Mouse (Mus musculus) heart, embryonic 11.5 days (tissue): ENCODE measurements around the gene Apol9a. TPM values are rescaled to one million over a fixed set of nuclear protein-coding genes. Genes with fewer than 3 reads are reported as not detected.
"Not testable (repeated sequence)": the region's sequence is repeated elsewhere in the genome, so short reads cannot be mapped to it uniquely, and the experiment has no call there.

ENCODE experiments used
- ATAC-seq: fragments of 200-750 bp; cut with Nextera tagmentation; replicated peaks from 2 replicates; pipeline ENCODE4 v1.8.0; 2017; ENCODE audit warnings: moderate library complexity; ENCODE audit not compliant: insufficient number of reproducible peaks, low FRiP score, low TSS enrichment
- H3K27ac ChIP-seq: fragments of 300-500 bp; sonication (generic); 2 replicates; pipeline ENCODE4 v1.5.1; 2014; ENCODE audit warnings: mild to moderate bottlenecking, low read depth, low read length
- H3K27me3 ChIP-seq: fragments of 300-500 bp; sonication (generic); 2 replicates; pipeline ENCODE4 v1.6.1; 2014; ENCODE audit warnings: mild to moderate bottlenecking, low read length, mixed read lengths; ENCODE audit not compliant: control insufficient read depth, insufficient read depth
- H3K36me3 ChIP-seq: fragments of 300-500 bp; sonication (generic); 2 replicates; pipeline ENCODE4 v1.6.1; 2014; ENCODE audit warnings: mild to moderate bottlenecking, low read length, moderate library complexity, mixed read lengths; ENCODE audit not compliant: control insufficient read depth, insufficient read depth
- H3K4me1 ChIP-seq: fragments of 300-500 bp; sonication (generic); 2 replicates; pipeline ENCODE4 v1.6.1; 2014; ENCODE audit warnings: low read length; ENCODE audit not compliant: control insufficient read depth, insufficient read depth
- H3K4me2 ChIP-seq: fragments of 300-500 bp; sonication (generic); 2 replicates; pipeline ENCODE4 v1.6.1; 2014; ENCODE audit warnings: mild to moderate bottlenecking, moderate library complexity
- H3K4me3 ChIP-seq: fragments of 300-500 bp; sonication (generic); 2 replicates; pipeline ENCODE4 v1.5.1; 2014; ENCODE audit warnings: low read depth, low read length
- H3K9ac ChIP-seq: fragments of 300-500 bp; sonication (generic); 2 replicates; pipeline ENCODE4 v1.6.1; 2014; ENCODE audit warnings: mild to moderate bottlenecking, low read depth, low read length, moderate library complexity
- H3K9me3 ChIP-seq: fragments of 300-500 bp; sonication (generic); replicated peaks from 2 replicates; pipeline ENCODE4 v1.6.1; 2016; ENCODE audit warnings: low read length; ENCODE audit not compliant: control insufficient read depth
- WGBS: fragments of 180-500 bp; shearing (Covaris S2); extraction: QIAGEN DNeasy Blood & Tissue Kit; methylation state at CpG from one replicate; pipeline ENCODE4 v1.1.7; 2014; ENCODE audit not compliant: insufficient replicate concordance; 5-methylcytosine and 5-hydroxymethylcytosine counted together
- polyA plus RNA-seq: library from polyadenylated mRNA; unstranded; fragments of >200 nt; fragmentation: Nextera tagmentation; extraction: Ambion mirVana; gene quantifications from 2 replicates; pipeline ENCODE4 v1.2.1, GENCODE M21; 2014

Gene Apol9a
- polyA plus RNA-seq, 1 experiment from 2014 or later: 0.52 TPM

GRCm38 (mm10) chr15:77416655-77417333 is 5.9 kb upstream of the Apol9a start:
- not testable (repeated sequence) for H3K36me3 ChIP-seq, H3K27ac ChIP-seq, H3K4me3 ChIP-seq, H3K4me1 ChIP-seq, ATAC-seq, H3K4me2 ChIP-seq, H3K27me3 ChIP-seq, H3K9ac ChIP-seq, H3K9me3 ChIP-seq
- 36% methylated on average over 3 of the region's 10 CpGs for whole genome bisulfite sequencing

DNA sequence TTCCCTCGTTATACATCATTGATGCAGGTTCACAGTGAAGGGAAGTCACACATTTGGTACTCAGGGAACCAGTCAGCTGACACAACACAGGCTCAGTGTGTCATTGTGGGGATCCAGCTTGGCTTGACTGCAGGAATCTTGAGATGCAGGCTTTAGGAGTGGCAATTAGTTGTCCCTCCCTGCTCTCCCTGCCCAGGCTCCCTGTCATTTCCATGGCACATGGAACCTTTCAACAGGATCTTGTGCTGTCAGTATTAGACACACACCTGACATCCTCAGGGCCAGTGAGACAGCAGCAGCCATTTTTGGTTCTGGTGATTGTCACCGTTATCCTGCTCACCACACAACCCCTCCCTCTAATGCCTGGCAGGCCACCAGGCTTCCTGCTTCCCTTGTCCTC is 4.7 kb upstream of the Apol9a start:
- H3K4me2 ChIP-seq, H3K36me3 ChIP-seq, H3K9me3 ChIP-seq, ATAC-seq, H3K4me3 ChIP-seq, H3K9ac ChIP-seq, H3K27me3 ChIP-seq, H3K4me1 ChIP-seq, H3K27ac ChIP-seq: not testable (repeated sequence)
- WGBS: 49% methylated on average over 2 of the region's 2 CpGs

- H3K27me3 ChIP-seq, H3K27ac ChIP-seq, H3K4me3 ChIP-seq, ATAC-seq, H3K9me3 ChIP-seq, H3K4me2 ChIP-seq, H3K9ac ChIP-seq, H3K36me3 ChIP-seq, H3K4me1 ChIP-seq: not testable (repeated sequence)
- 28% methylated on average over 4 of the region's 4 CpGs for WGBS
Measured at GRCm38 (mm10) chr15:77412695-77413094, 1.8 kb upstream of the Apol9a start.

GRCm38 (mm10) chr15:77406370-77406769 is 4.6 kb downstream of the Apol9a start:
- not testable (repeated sequence) for H3K4me1 ChIP-seq, ATAC-seq, H3K36me3 ChIP-seq, H3K27ac ChIP-seq, H3K4me3 ChIP-seq, H3K27me3 ChIP-seq, H3K4me2 ChIP-seq, H3K9ac ChIP-seq, H3K9me3 ChIP-seq
- 54% methylated on average over 10 of the region's 10 CpGs for WGBS

GRCm38 (mm10) chr15:77399027-77399426 is 11.9 kb downstream of the Apol9a start, which contains the start of gene Apol7a:
Gene Apol7a (minus strand): TSS chr15:77399110.
- not testable (repeated sequence) for H3K27me3 ChIP-seq, H3K4me1 ChIP-seq, H3K27ac ChIP-seq, H3K4me2 ChIP-seq, ATAC-seq, H3K9me3 ChIP-seq, H3K9ac ChIP-seq, H3K4me3 ChIP-seq, H3K36me3 ChIP-seq
- 56% methylated on average over 9 of the region's 9 CpGs for WGBS

DNA sequence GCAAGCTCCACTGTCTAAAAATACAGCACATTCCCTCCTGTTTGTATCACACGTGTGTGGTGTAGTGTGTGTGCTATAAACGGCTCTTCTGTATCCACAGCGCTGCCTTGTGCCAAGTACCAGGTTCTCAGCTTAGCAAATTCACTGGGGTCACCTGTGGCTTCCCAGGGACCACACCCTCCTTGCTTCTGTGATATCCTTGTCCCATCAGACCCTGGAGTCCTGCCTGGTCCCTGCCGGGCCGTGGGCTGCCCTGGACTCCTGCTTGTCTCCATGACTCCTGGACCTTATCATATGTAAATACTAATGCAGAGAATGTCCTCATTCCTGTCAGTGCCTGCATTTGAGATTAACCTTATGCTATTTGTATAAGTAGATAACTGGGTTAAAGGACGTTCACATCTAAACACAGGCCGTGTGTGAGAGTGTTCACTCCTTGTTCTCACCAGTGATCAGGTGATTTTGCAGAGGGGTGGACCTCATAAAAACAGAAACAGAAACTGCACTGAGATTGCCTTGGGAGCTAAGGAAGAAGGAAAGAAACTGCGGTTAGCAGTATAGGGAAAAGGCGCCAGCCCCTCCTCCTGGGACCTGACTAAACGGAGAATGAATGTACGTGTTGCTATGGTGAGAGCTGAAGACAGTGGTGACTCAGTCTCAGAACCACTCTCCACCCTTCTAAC is 13.3 kb downstream of the Apol9a start:
- not testable (repeated sequence) for H3K27me3 ChIP-seq, H3K36me3 ChIP-seq, H3K4me2 ChIP-seq, H3K9ac ChIP-seq, H3K4me1 ChIP-seq, H3K4me3 ChIP-seq, H3K27ac ChIP-seq, H3K9me3 ChIP-seq
- ATAC-seq: peak; percentile 61
- 30% methylated on average over 11 of the region's 11 CpGs for WGBS

- not testable (repeated sequence) for H3K27me3 ChIP-seq, H3K9ac ChIP-seq, H3K4me2 ChIP-seq, ATAC-seq, H3K4me1 ChIP-seq, H3K36me3 ChIP-seq, H3K4me3 ChIP-seq, H3K27ac ChIP-seq, H3K9me3 ChIP-seq
- 55% methylated on average over 3 of the region's 3 CpGs for WGBS
Measured at GRCm38 (mm10) chr15:77393832-77394231, 17.1 kb downstream of the Apol9a start.

GRCm38 (mm10) chr15:77387462-77387861 is 23.5 kb downstream of the Apol9a start:
- H3K4me3 ChIP-seq: no peak overlapping the region
- 84% methylated on average over 2 of the region's 2 CpGs for WGBS
- no peaks in the 10 kb centered on the region for H3K36me3 ChIP-seq
- ATAC-seq: no peak
- H3K4me2 ChIP-seq: no peak overlapping the region
- peaks cover 3% of the 10 kb centered on the region for H3K27me3 ChIP-seq
- H3K27ac ChIP-seq: no peak overlapping the region
- H3K4me1 ChIP-seq: no peaks in the 10 kb centered on the region
- H3K9ac ChIP-seq: no peak overlapping the region
- H3K9me3 ChIP-seq: no peaks in the 10 kb centered on the region
